Mouse (Mus musculus) MEL (cell line): ENCODE results near the gene Ube2e3.

ENCODE experiments used
- CHD2 ChIP-seq: IDR thresholded peaks from 2 replicates; pipeline ENCODE4 v1.6.1; 2011; ENCODE audit warnings: low read length, improper control_type of control experiment
- CTCF ChIP-seq, 3 experiments: IDR thresholded peaks in 2 of 3; conservative IDR thresholded peaks in 1 of 3; 2 replicates each; pipeline ENCODE4 v1.5.1; 2011 to 2012; ENCODE audit warnings: low read length in 3 of 3, low read depth in 2 of 3, mild to moderate bottlenecking in 2 of 3, improper control_type of control experiment in 1 of 3, inconsistent platforms in 1 of 3, mixed read lengths in 1 of 3, moderate library complexity in 1 of 3; ENCODE audit not compliant: control insufficient read depth in 1 of 3, insufficient read depth in 1 of 3, poor library complexity in 1 of 3, severe bottlenecking in 1 of 3
- ETS1 ChIP-seq: IDR thresholded peaks from 2 replicates; pipeline ENCODE4 v1.6.1; 2012; ENCODE audit warnings: low read depth, mild to moderate bottlenecking, inconsistent platforms, low read length, improper control_type of control experiment, moderate library complexity
- GATA1 ChIP-seq: IDR thresholded peaks from 2 replicates; pipeline ENCODE4 v1.6.1; 2011; ENCODE audit warnings: low read depth, low read length, improper control_type of control experiment
- HCFC1 ChIP-seq: IDR thresholded peaks from 2 replicates; pipeline ENCODE4 v1.6.1; 2012; ENCODE audit warnings: low read depth, mild to moderate bottlenecking, inconsistent platforms, low read length, improper control_type of control experiment, moderate library complexity
- KAT2A ChIP-seq: conservative IDR thresholded peaks from 2 replicates; pipeline ENCODE4 v1.6.1; 2012; ENCODE audit warnings: low read depth, low read length, improper control_type of control experiment, inconsistent platforms
- MAX ChIP-seq: IDR thresholded peaks from 2 replicates; pipeline ENCODE4 v1.6.1; 2011; ENCODE audit warnings: low read length, improper control_type of control experiment
- MYC ChIP-seq: IDR thresholded peaks from 2 replicates; pipeline ENCODE4 v1.6.1; 2011; ENCODE audit warnings: low read depth, mild to moderate bottlenecking, low read length, improper control_type of control experiment, moderate library complexity
- POLR2A ChIP-seq, 2 experiments: IDR thresholded peaks; 2 replicates each; pipeline ENCODE4 v1.6.1; 2011 to 2012; ENCODE audit warnings: low read length in 2 of 2, mild to moderate bottlenecking in 2 of 2, control low read depth in 1 of 2, improper control_type of control experiment in 1 of 2, low read depth in 1 of 2, moderate library complexity in 1 of 2; ENCODE audit not compliant: control insufficient read depth in 1 of 2, insufficient read depth in 1 of 2, poor library complexity in 1 of 2
- POLR2AphosphoS2 ChIP-seq: IDR thresholded peaks from 2 replicates; pipeline ENCODE4 v1.6.1; 2011; ENCODE audit warnings: low read length, improper control_type of control experiment
- UBTF ChIP-seq: IDR thresholded peaks from 2 replicates; pipeline ENCODE4 v1.6.1; 2012; ENCODE audit warnings: low read depth, mild to moderate bottlenecking, inconsistent platforms, low read length, improper control_type of control experiment, moderate library complexity, borderline replicate concordance; ENCODE audit not compliant: insufficient read depth
- USF1 ChIP-seq: IDR thresholded peaks from 2 replicates; pipeline ENCODE4 v1.6.1; 2014; ENCODE audit warnings: low read depth, mild to moderate bottlenecking, inconsistent platforms, low read length, improper control_type of control experiment, moderate library complexity
- ZNF384 ChIP-seq: IDR thresholded peaks from 2 replicates; pipeline ENCODE4 v1.6.1; 2012; ENCODE audit warnings: low read depth, mild to moderate bottlenecking, inconsistent platforms, low read length, improper control_type of control experiment

GRCm38 (mm10) chr2:78927625-78928024 is 59.7 kb downstream of the Ube2e3 start:
- TF ChIP-seq POLR2A (IDR thresholded peaks at IDR 0.05; ENCODE audit: control insufficient read depth in 1 of 2, insufficient read depth in 1 of 2, low read depth in 1 of 2, low read length in 2 of 2, poor library complexity in 1 of 2) (no peak), CTCF (IDR thresholded peaks at IDR 0.05 in 2 of 3, conservative IDR thresholded peaks at IDR 0.05 in 1 of 3; ENCODE audit: control insufficient read depth in 1 of 3, insufficient read depth in 1 of 3, low read depth in 2 of 3, low read length in 3 of 3, poor library complexity in 1 of 3, severe bottlenecking in 1 of 3) (no peak), CHD2 (no peak), UBTF (no peak), POLR2AphosphoS2 (no peak), ZNF384 (no peak), KAT2A (no peak), ETS1 (no peak), USF1 (no peak), HCFC1 (no peak), MYC (no peak), MAX (no peak), GATA1 (no peak)
